Mouse (Mus musculus) liver, postnatal 0 days (tissue): ENCODE measurements around the gene Eef1a2.

Experiments used
- CTCF ChIP-seq: sonication (generic); IDR thresholded peaks from 2 replicates; pipeline ENCODE4 v1.5.1; 2016; ENCODE audit warnings: antibody characterized with exemption, low read depth
- EP300 ChIP-seq: IDR thresholded peaks from 2 replicates; pipeline ENCODE4 v1.6.1; 2016; ENCODE audit warnings: antibody characterized with exemption, low read depth, mild to moderate bottlenecking

DNA sequence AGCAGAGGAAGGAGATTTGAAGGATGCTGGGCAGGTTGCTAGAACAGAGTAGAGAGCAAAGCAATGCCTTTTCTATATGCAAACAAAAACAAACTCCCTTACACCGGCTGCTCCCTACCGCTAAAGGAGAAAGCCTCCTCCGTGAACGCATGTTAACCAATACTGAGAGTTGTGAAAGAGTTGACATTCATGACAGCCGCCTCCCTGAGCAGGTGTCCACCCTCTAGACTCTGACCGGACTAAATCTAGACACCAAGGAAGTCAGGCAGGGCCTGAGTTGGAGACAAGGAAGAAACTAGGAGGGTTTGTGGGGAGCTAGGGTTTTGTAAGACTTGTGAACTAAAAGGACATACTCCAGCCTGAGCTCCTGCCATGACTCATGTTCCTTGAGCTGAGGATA lies 46.1 kb upstream of the Eef1a2 start:
- no peak for TF ChIP-seq CTCF
- TF ChIP-seq EP300: no peak
